Mouse (Mus musculus) CH12.LX (cell line): ENCODE data around the gene Ccdc74a.

Source experiments
- CHD2 ChIP-seq: IDR thresholded peaks from 2 replicates; pipeline ENCODE4 v1.6.1; 2011; ENCODE audit warnings: low read length, improper control_type of control experiment
- CTCF ChIP-seq, 2 experiments: IDR thresholded peaks in 1 of 2; conservative IDR thresholded peaks in 1 of 2; 2 replicates each; pipeline ENCODE4 v1.5.1; 2011 to 2012; ENCODE audit warnings: low read depth in 2 of 2, low read length in 2 of 2, improper control_type of control experiment in 1 of 2, inconsistent platforms in 1 of 2, mild to moderate bottlenecking in 1 of 2, moderate library complexity in 1 of 2
- EP300 ChIP-seq: IDR thresholded peaks from 2 replicates; pipeline ENCODE4 v1.6.1; 2011; ENCODE audit warnings: low read length, improper control_type of control experiment
- MAX ChIP-seq: IDR thresholded peaks from 2 replicates; pipeline ENCODE4 v1.6.1; 2011; ENCODE audit warnings: low read length, improper control_type of control experiment
- MAZ ChIP-seq: IDR thresholded peaks from 2 replicates; pipeline ENCODE4 v1.6.1; 2012; ENCODE audit warnings: low read depth, mild to moderate bottlenecking, inconsistent platforms, low read length, improper control_type of control experiment, moderate library complexity
- MXI1 ChIP-seq: IDR thresholded peaks from 2 replicates; pipeline ENCODE4 v1.6.1; 2011; ENCODE audit warnings: mild to moderate bottlenecking, low read depth, low read length, improper control_type of control experiment
- NELFE ChIP-seq: IDR thresholded peaks from 2 replicates; pipeline ENCODE4 v1.6.1; 2011; ENCODE audit warnings: low read depth, low read length, improper control_type of control experiment
- POLR2A ChIP-seq: IDR thresholded peaks from 2 replicates; pipeline ENCODE4 v1.6.1; 2011; ENCODE audit warnings: low read depth, mild to moderate bottlenecking, improper control_type of control experiment, low read length
- TBP ChIP-seq: conservative IDR thresholded peaks from 2 replicates; pipeline ENCODE4 v1.6.1; 2011; ENCODE audit warnings: low read depth, low read length, improper control_type of control experiment
- UBTF ChIP-seq: IDR thresholded peaks from 2 replicates; pipeline ENCODE4 v1.6.1; 2012; ENCODE audit warnings: low read depth, mild to moderate bottlenecking, inconsistent platforms, low read length, improper control_type of control experiment, moderate library complexity
- ZC3H11A ChIP-seq: IDR thresholded peaks from 2 replicates; pipeline ENCODE4 v1.6.1; 2012; ENCODE audit warnings: low read depth, mild to moderate bottlenecking, inconsistent platforms, low read length, improper control_type of control experiment
- ZMIZ1 ChIP-seq: IDR thresholded peaks from 2 replicates; pipeline ENCODE4 v1.6.1; 2012; ENCODE audit warnings: low read depth, mild to moderate bottlenecking, inconsistent platforms, low read length, improper control_type of control experiment

GRCm38 (mm10) chr16:17694860-17695259 is 48.6 kb downstream of the Ccdc74a start:
- TF ChIP-seq ZC3H11A: no peak
- no peak for TF ChIP-seq ZMIZ1
- no peak for TF ChIP-seq TBP
- no peak for TF ChIP-seq CTCF (conservative IDR thresholded peaks at IDR 0.05 in 1 of 2, IDR thresholded peaks at IDR 0.05 in 1 of 2; ENCODE audit: low read depth in 2 of 2, low read length in 2 of 2)
- TF ChIP-seq CHD2: no peak
- TF ChIP-seq EP300: peak; percentile 85
- TF ChIP-seq UBTF: no peak
- no peak for TF ChIP-seq MAX
- no peak for TF ChIP-seq POLR2A
- 0 out of 2 replicates have a peak, but pooled peaks have one; percentile 47 for TF ChIP-seq MAZ
- TF ChIP-seq MXI1: no peak
- TF ChIP-seq NELFE: no peak
